Mouse (Mus musculus) C2C12 (cell line): ENCODE results near the gene Slc6a1.

ENCODE experiments used
- CEBPB ChIP-seq: IDR thresholded peaks from one replicate; pipeline ENCODE4 v1.6.1; 2011; ENCODE audit warnings: low read depth, mild to moderate bottlenecking, control low read depth, moderate library complexity
- CTCF ChIP-seq: IDR thresholded peaks from one replicate; pipeline ENCODE4 v1.5.1; 2011; ENCODE audit not compliant: control insufficient read depth, insufficient read depth, insufficient read length
- MYOG ChIP-seq: IDR thresholded peaks from one replicate; pipeline ENCODE4 v1.6.1; 2011; ENCODE audit not compliant: control insufficient read depth, insufficient read length; ENCODE audit errors: extremely low read depth

DNA sequence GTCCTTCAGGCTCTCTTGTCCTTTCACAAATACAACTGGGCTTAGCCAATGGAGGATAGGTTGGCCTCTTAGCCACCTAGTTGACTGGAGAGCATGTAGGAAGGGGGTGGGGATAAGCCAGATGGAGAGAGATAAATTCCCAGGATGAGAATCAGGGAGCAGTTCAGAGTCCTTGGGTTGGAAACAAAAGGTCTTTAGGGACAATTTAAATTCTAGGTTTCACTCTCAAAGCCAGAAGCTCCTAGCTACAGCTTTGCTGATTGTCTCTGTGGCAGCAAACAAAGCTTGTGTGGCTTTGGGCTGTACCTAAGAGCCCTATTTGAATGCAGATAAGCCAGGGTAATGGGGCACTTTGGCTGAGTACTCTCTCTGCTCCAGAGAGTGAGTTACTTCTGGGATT, 16.2 kb upstream of the Slc6a1 start:
- TF ChIP-seq CTCF (no peak), CEBPB (no peak), MYOG (no peak)
